Mouse (Mus musculus): ENCODE data around the gene Serpina1f. TPM values are rescaled to one million over a fixed set of nuclear protein-coding genes. Genes with fewer than 3 reads are reported as not detected.
A peak's percentile ranks its signal among the peaks of the same experiment; 100 is the strongest.
"Not testable (repeated sequence)": the region's sequence is repeated elsewhere in the genome, so short reads cannot be mapped to it uniquely, and the experiment has no call there.

Serpina1f gene
- not detected in 2 replicates for polyA plus RNA-seq (2015; fragmentation: Nextera tagmentation; extraction: Ambion mirVana)

- H3K9me3 ChIP-seq (ENCODE audit: control insufficient read depth, low read length), result no peaks in the 10 kb centered on the region
- no peak within 1 kb of the TSS for H3K27ac ChIP-seq (replicated peaks)
- WGBS, result 89% methylated on average over 8 of the region's 8 CpGs
- H3K4me3 ChIP-seq (ENCODE audit: low read depth, low read length), result no peak within 1 kb of the TSS
- DNase-seq (ENCODE audit: low spot score) (no peak), ATAC-seq (ENCODE audit: low FRiP score, low TSS enrichment) (no peak)
- H3K36me3 ChIP-seq (ENCODE audit: control insufficient read depth, insufficient read depth, low read length), result no peaks in the 10 kb centered on the region
- TF ChIP-seq CTCF (IDR thresholded peaks at IDR 0.05; ENCODE audit: low read depth) (no peak), EP300 (optimal IDR thresholded peaks at IDR 0.05) (no peak)
- H3K4me2 ChIP-seq (replicated peaks; ENCODE audit: low read depth), result no peak within 1 kb of the TSS
- no peaks in the 10 kb centered on the region for H3K27me3 ChIP-seq (ENCODE audit: control insufficient read depth, insufficient read depth, low read length)
- H3K4me1 ChIP-seq (replicated peaks; ENCODE audit: control insufficient read depth, insufficient read depth), result no peaks in the 10 kb centered on the region
- H3K9ac ChIP-seq (ENCODE audit: low read length), result no peak within 1 kb of the TSS
These were observed at the start of gene Serpina1f for GRCm38 (mm10) chr12:103695429-103695828. Gene Serpina1f, minus strand, starts transcription at chr12:103695529.

- not testable (repeated sequence) for H3K27ac ChIP-seq (replicated peaks); H3K9ac ChIP-seq (ENCODE audit: low read length); H3K36me3 ChIP-seq (ENCODE audit: control insufficient read depth, insufficient read depth, low read length); H3K4me3 ChIP-seq (ENCODE audit: low read depth, low read length); H3K4me1 ChIP-seq (replicated peaks; ENCODE audit: control insufficient read depth, insufficient read depth); H3K27me3 ChIP-seq (ENCODE audit: control insufficient read depth, insufficient read depth, low read length); DNase-seq (ENCODE audit: low spot score); H3K9me3 ChIP-seq (ENCODE audit: control insufficient read depth, low read length); H3K4me2 ChIP-seq (replicated peaks; ENCODE audit: low read depth); ATAC-seq (ENCODE audit: low FRiP score, low TSS enrichment)
- 58% methylated on average over 5 of the region's 6 CpGs for WGBS
These were observed 42.7 kb upstream of the Serpina1f start for GRCm38 (mm10) chr12:103737791-103738580.

GRCm38 (mm10) chr12:103735566-103735965 lies 40.2 kb upstream of the Serpina1f start:
- not testable (repeated sequence) for H3K36me3 ChIP-seq (ENCODE audit: control insufficient read depth, insufficient read depth, low read length); H3K9me3 ChIP-seq (ENCODE audit: control insufficient read depth, low read length); H3K9ac ChIP-seq (ENCODE audit: low read length); ATAC-seq (ENCODE audit: low FRiP score, low TSS enrichment); DNase-seq (ENCODE audit: low spot score); H3K27me3 ChIP-seq (ENCODE audit: control insufficient read depth, insufficient read depth, low read length); H3K4me1 ChIP-seq (replicated peaks; ENCODE audit: control insufficient read depth, insufficient read depth); H3K27ac ChIP-seq (replicated peaks); H3K4me3 ChIP-seq (ENCODE audit: low read depth, low read length); H3K4me2 ChIP-seq (replicated peaks; ENCODE audit: low read depth)
- WGBS, result 73% methylated on average over 4 of the region's 4 CpGs

DNA sequence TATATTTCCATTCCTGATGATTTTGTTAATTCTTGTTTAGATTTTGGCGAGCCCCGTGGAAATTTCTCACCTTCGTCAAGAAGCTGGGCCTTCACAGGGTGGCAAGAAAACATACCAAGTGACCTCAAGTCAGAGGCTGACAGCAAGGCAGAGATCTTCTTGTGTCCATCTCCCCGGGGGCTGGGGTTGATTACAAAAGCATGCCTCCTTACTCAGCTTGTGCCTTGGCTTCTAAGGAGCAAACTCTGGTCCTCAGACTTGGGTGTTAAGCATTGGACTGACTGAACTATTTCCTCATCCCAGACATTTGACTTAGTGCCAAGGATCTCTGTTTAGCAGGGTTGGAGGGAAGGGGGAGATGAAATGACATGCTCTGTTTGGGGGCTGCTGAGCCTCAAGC lies 39.8 kb upstream of the Serpina1f start:
- H3K36me3 ChIP-seq (ENCODE audit: control insufficient read depth, insufficient read depth, low read length); H3K4me1 ChIP-seq (replicated peaks; ENCODE audit: control insufficient read depth, insufficient read depth); H3K27me3 ChIP-seq (ENCODE audit: control insufficient read depth, insufficient read depth, low read length); H3K4me3 ChIP-seq (ENCODE audit: low read depth, low read length); H3K9me3 ChIP-seq (ENCODE audit: control insufficient read depth, low read length); DNase-seq (ENCODE audit: low spot score); H3K4me2 ChIP-seq (replicated peaks; ENCODE audit: low read depth); ATAC-seq (ENCODE audit: low FRiP score, low TSS enrichment); H3K27ac ChIP-seq (replicated peaks); H3K9ac ChIP-seq (ENCODE audit: low read length): not testable (repeated sequence)
- WGBS, result 76% methylated on average over 4 of the region's 4 CpGs

DNA sequence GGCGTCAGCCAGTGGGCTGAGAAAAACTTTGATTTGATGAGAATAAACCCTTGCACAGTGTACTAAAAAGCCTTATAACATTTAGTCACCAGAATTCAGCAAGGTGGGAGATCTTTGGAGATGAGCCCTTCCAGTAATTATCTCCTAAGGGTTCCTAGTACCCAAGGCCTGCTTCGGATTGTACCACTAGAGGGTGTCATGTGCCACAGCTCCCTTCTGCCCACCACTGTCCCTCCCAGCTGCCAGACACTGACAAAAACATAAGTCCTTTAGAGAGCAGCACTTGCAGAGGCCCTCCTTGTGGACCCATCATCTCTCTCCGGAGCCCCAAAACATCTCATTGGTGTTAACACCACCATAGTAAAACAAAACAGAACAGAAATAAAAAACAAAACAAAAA lies 16.2 kb upstream of the Serpina1f start:
- Histone ChIP-seq H3K4me1 (replicated peaks; ENCODE audit: control insufficient read depth, insufficient read depth) (no peaks in the 10 kb centered on the region), H3K4me3 (ENCODE audit: low read depth, low read length) (no peak overlapping the region), H3K36me3 (ENCODE audit: control insufficient read depth, insufficient read depth, low read length) (no peaks in the 10 kb centered on the region), H3K9ac (ENCODE audit: low read length) (no peak overlapping the region), H3K4me2 (replicated peaks; ENCODE audit: low read depth) (no peak overlapping the region), H3K27me3 (ENCODE audit: control insufficient read depth, insufficient read depth, low read length) (no peaks in the 10 kb centered on the region), H3K27ac (replicated peaks) (no peak overlapping the region), H3K9me3 (ENCODE audit: control insufficient read depth, low read length) (no peaks in the 10 kb centered on the region)
- ATAC-seq (ENCODE audit: low FRiP score, low TSS enrichment) (no peak), DNase-seq (ENCODE audit: low spot score) (no peak)
- TF ChIP-seq CTCF (IDR thresholded peaks at IDR 0.05; ENCODE audit: low read depth), result peak; percentile 22; the same call in 1 of the 2 replicates
- TF ChIP-seq EP300 (optimal IDR thresholded peaks at IDR 0.05), result no peak
- WGBS, result 72% methylated on average over 3 of the region's 3 CpGs

- Histone ChIP-seq H3K27ac (replicated peaks) (no peak overlapping the region), H3K4me2 (replicated peaks; ENCODE audit: low read depth) (no peak overlapping the region), H3K4me1 (replicated peaks; ENCODE audit: control insufficient read depth, insufficient read depth) (no peaks in the 10 kb centered on the region), H3K27me3 (ENCODE audit: control insufficient read depth, insufficient read depth, low read length) (no peaks in the 10 kb centered on the region), H3K4me3 (ENCODE audit: low read depth, low read length) (no peak overlapping the region), H3K36me3 (ENCODE audit: control insufficient read depth, insufficient read depth, low read length) (no peaks in the 10 kb centered on the region), H3K9me3 (ENCODE audit: control insufficient read depth, low read length) (no peaks in the 10 kb centered on the region), H3K9ac (ENCODE audit: low read length) (no peak overlapping the region)
- TF ChIP-seq EP300 (optimal IDR thresholded peaks at IDR 0.05) (no peak), CTCF (IDR thresholded peaks at IDR 0.05; ENCODE audit: low read depth) (peak; percentile 68)
- ATAC-seq (ENCODE audit: low FRiP score, low TSS enrichment), result no peak
- 53% methylated on average over 1 of the region's 1 CpGs for WGBS
- DNase-seq (ENCODE audit: low spot score), result no peak
These were observed 15.1 kb upstream of the Serpina1f start for GRCm38 (mm10) chr12:103710405-103710804.

Data from stomach, postnatal 0 days (tissue).